Mouse (Mus musculus) cerebellum, postnatal 36 days (tissue): ENCODE results near the gene Ccdc188.

ENCODE experiments used
- DNase-seq, 2 experiments: peaks; one replicate each; pipeline ENCODE4 v3.0.0; 2021 to 2022; ENCODE audit warnings: mixed read lengths in 2 of 2

The Ccdc188 gene

GRCm38 (mm10) chr16:18235389-18236065 lies 17.8 kb downstream of the Ccdc188 start:
- peak; percentile 70 to 74 for DNase-seq

GRCm38 (mm10) chr16:18236676-18237501 lies 19.2 kb downstream of the Ccdc188 start:
- DNase-seq, result no peak

GRCm38 (mm10) chr16:18241581-18241980 lies 23.9 kb downstream of the Ccdc188 start:
- no peak for DNase-seq

- DNase-seq, result no peak
Measured at GRCm38 (mm10) chr16:18247521-18248399, 30.1 kb downstream of the Ccdc188 start.

GRCm38 (mm10) chr16:18248433-18249363 lies 31.0 kb downstream of the Ccdc188 start, which contains the start of the genes Trmt2a and Ranbp1:
TSS of gene Trmt2a (plus strand) at chr16:18248679.
TSS of gene Ranbp1 (minus strand) at chr16:18248732.
- peak; percentile 96 to 98 for DNase-seq

- DNase-seq, result peak in 1 of 2 experiments; percentile 52
Measured at GRCm38 (mm10) chr16:18249364-18249967, 31.8 kb downstream of the Ccdc188 start.

- no peak for DNase-seq
Measured at GRCm38 (mm10) chr16:18250231-18250630, 32.6 kb downstream of the Ccdc188 start.

GRCm38 (mm10) chr16:18250828-18251790 lies 33.4 kb downstream of the Ccdc188 start:
- no peak for DNase-seq

GRCm38 (mm10) chr16:18252736-18253135 lies 35.1 kb downstream of the Ccdc188 start:
- no peak for DNase-seq

- no peak for DNase-seq
Measured at GRCm38 (mm10) chr16:18253866-18254265, 36.2 kb downstream of the Ccdc188 start.

GRCm38 (mm10) chr16:18258221-18258620 lies 40.5 kb downstream of the Ccdc188 start, which contains the start of gene Gm49776:
TSS of gene Gm49776 (minus strand) at chr16:18258321.
- DNase-seq, result no peak

GRCm38 (mm10) chr16:18265024-18265423 lies 47.3 kb downstream of the Ccdc188 start:
- DNase-seq, result no peak

- no peak for DNase-seq
Measured at GRCm38 (mm10) chr16:18268182-18268581, 50.5 kb downstream of the Ccdc188 start.
